Mouse (Mus musculus): ENCODE measurements around the gene 1110004F10Rik.

DNA sequence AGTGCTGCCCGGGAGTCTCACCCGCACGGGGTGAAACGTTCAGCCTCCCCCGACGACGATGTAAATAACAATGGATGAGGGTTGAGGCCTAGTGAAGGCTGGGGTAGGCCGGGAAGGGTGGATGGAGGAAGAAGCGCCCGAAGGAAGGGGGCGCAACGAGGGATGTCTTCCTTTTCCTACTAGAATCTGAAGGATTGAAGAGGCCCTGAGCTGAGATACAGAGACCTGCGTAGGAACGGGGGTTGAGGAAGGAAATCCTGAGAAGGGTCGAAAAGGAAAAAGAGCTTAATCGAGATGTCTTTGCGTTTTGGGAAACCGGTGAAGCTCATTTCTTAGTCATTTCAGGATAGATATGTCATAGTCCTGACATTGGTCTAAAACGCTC, 54.3 kb downstream of the 1110004F10Rik start:
- TF ChIP-seq CTCF (conservative IDR thresholded peaks at IDR 0.05; ENCODE audit: low read length) (no peak), POU5F1 (IDR thresholded peaks at IDR 0.05; ENCODE audit: borderline replicate concordance, low read length) (no peak)

Data from E14TG2a.4 (cell line).